Mouse (Mus musculus): Measurements from ENCODE around the gene Olfr843. TPM values are rescaled to one million over a fixed set of nuclear protein-coding genes. Genes with fewer than 3 reads are reported as not detected.

Gene Olfr843
- not detected in 2 replicates for polyA plus RNA-seq (2015; fragmentation: Nextera tagmentation; extraction: Ambion mirVana)

- Histone ChIP-seq H3K9me3 (peaks cover 2% of the 10 kb centered on the region; the same call in 1 of the 2 replicates), H3K4me3 (replicated peaks) (no peak within 1 kb of the TSS), H3K4me1 (replicated peaks) (no peaks in the 10 kb centered on the region), H3K36me3 (no peaks in the 10 kb centered on the region), H3K27ac (no peak within 1 kb of the TSS), H3K4me2 (replicated peaks) (no peak within 1 kb of the TSS), H3K9ac (replicated peaks) (no peak within 1 kb of the TSS), H3K27me3 (no peaks in the 10 kb centered on the region)
- no peak for ATAC-seq
- 81% methylated on average over 2 of the region's 2 CpGs for WGBS
These were observed at the start of gene Olfr843 for GRCm38 (mm10) chr9:19251887-19252286. Olfr843 (minus strand) TSS chr9:19251987.

Other genes starting within 250 kb of the Olfr843 start
- not detected in 2 replicates for gene Olfr835, start 219.3 kb downstream of the Olfr843 start, polyA plus RNA-seq (2015; fragmentation: Nextera tagmentation; extraction: Ambion mirVana)
- gene Olfr836, start 131.6 kb downstream of the Olfr843 start, polyA plus RNA-seq (2015; fragmentation: Nextera tagmentation; extraction: Ambion mirVana), result not detected in 2 replicates
- not detected in 2 replicates for gene Olfr837, start 115.7 kb downstream of the Olfr843 start, polyA plus RNA-seq (2015; fragmentation: Nextera tagmentation; extraction: Ambion mirVana)
- 0.03 TPM in 1 of 2 replicates, not detected in the other for gene Olfr839-ps1, start 74.7 kb downstream of the Olfr843 start, polyA plus RNA-seq (2015; fragmentation: Nextera tagmentation; extraction: Ambion mirVana)
- not detected in 2 replicates for gene Olfr844, start 64.4 kb upstream of the Olfr843 start, polyA plus RNA-seq (2015; fragmentation: Nextera tagmentation; extraction: Ambion mirVana)
- not detected in 2 replicates for gene Olfr845, start 84.5 kb upstream of the Olfr843 start, polyA plus RNA-seq (2015; fragmentation: Nextera tagmentation; extraction: Ambion mirVana)
- gene Olfr846, start 112.0 kb upstream of the Olfr843 start, polyA plus RNA-seq (2015; fragmentation: Nextera tagmentation; extraction: Ambion mirVana), result not detected in 2 replicates
- not detected in 2 replicates for gene Olfr847, start 126.7 kb upstream of the Olfr843 start, polyA plus RNA-seq (2015; fragmentation: Nextera tagmentation; extraction: Ambion mirVana)
- not detected in 2 replicates for gene Olfr849, start 188.3 kb upstream of the Olfr843 start, polyA plus RNA-seq (2015; fragmentation: Nextera tagmentation; extraction: Ambion mirVana)
- gene Olfr850, start 226.3 kb upstream of the Olfr843 start, polyA plus RNA-seq (2015; fragmentation: Nextera tagmentation; extraction: Ambion mirVana), result not detected in 2 replicates
- not detected in 2 replicates for gene Olfr851, start 241.3 kb upstream of the Olfr843 start, polyA plus RNA-seq (2015; fragmentation: Nextera tagmentation; extraction: Ambion mirVana)